Mouse (Mus musculus): Measurements from ENCODE around the gene Kif14. TPM values are rescaled to one million over a fixed set of nuclear protein-coding genes. Genes with fewer than 3 reads are reported as not detected.

The Kif14 gene
- total and polyA plus RNA-seq, 3 experiments = 5.5 to 12.0 (median 7.8) TPM

GRCm38 (mm10) chr1:136444555-136445255, 21.4 kb upstream of the Kif14 start:
- dilution Hi-C loops (cut with MboI; ENCODE audit: extremely low pct_ligation_motif_present, extremely low pct_unique_long_range_greater_than_20kb, low sequenced_read_pairs) (no loop called here), in situ Hi-C loops (cut with MboI; ENCODE audit: low pct_ligation_motif_present, low pct_unique_long_range_greater_than_20kb, low sequenced_read_pairs) (no loop called here)
- no peak for DNase-seq (ENCODE audit: extremely low read depth)
- H3K27ac ChIP-seq (ENCODE audit: insufficient read depth, low read depth) = no peak overlapping the region
- no peaks in the 10 kb centered on the region for H3K9me3 ChIP-seq (replicated peaks; ENCODE audit: low read length)
- H3K4me3 ChIP-seq (replicated peaks in 1 of 3; ENCODE audit: low read depth in 2 of 3, low read length in 2 of 3, poor library complexity in 1 of 3) = no peak overlapping the region
- peak overlapping the region; percentile 44; the same call in 1 of the 2 replicates for H3K4me2 ChIP-seq (ENCODE audit: insufficient read depth, low read depth, poor library complexity, severe bottlenecking)
- no peaks in the 10 kb centered on the region for H3K27me3 ChIP-seq (replicated peaks)
- H3K79me2 ChIP-seq (replicated peaks; ENCODE audit: control insufficient read depth, extremely low read depth, insufficient read depth, poor library complexity, severe bottlenecking) = no peaks in the 10 kb centered on the region
- H3K36me3 ChIP-seq (replicated peaks in 1 of 2; ENCODE audit: control insufficient read depth in 1 of 2, insufficient read depth in 1 of 2, low read length in 1 of 2) = peaks cover 0 to 4% of the 10 kb centered on the region in 2 experiments
- H3K9ac ChIP-seq (ENCODE audit: insufficient read depth, low read depth) = no peak overlapping the region; the same call in 1 of the 2 replicates
- TF ChIP-seq EP300 (IDR thresholded peaks at IDR 0.05; ENCODE audit: low read length) = no peak
- no peak for TF ChIP-seq GABPA (IDR thresholded peaks at IDR 0.05; ENCODE audit: insufficient replicate concordance, low read depth, low read length)
- TF ChIP-seq USF2 (conservative IDR thresholded peaks at IDR 0.05; ENCODE audit: low read depth, low read length) = no peak
- no peak for TF ChIP-seq E2F4 (IDR thresholded peaks at IDR 0.05; ENCODE audit: insufficient replicate concordance, low read depth, low read length)
- peaks cover 6 to 11% of the 10 kb centered on the region in 2 experiments for H3K4me1 ChIP-seq (ENCODE audit: control insufficient read depth in 1 of 2, insufficient read depth in 2 of 2)

GRCm38 (mm10) chr1:136446933-136447332, 19.2 kb upstream of the Kif14 start:
- in situ Hi-C loops (cut with MboI; ENCODE audit: low pct_ligation_motif_present, low pct_unique_long_range_greater_than_20kb, low sequenced_read_pairs) = no loop called here
- no peaks in the 10 kb centered on the region for H3K27me3 ChIP-seq (replicated peaks)
- H3K27ac ChIP-seq (ENCODE audit: insufficient read depth, low read depth) = no peak overlapping the region

GRCm38 (mm10) chr1:136447338-136447737, 18.8 kb upstream of the Kif14 start:
- Histone ChIP-seq H3K9me3 (replicated peaks; ENCODE audit: low read length) (no peaks in the 10 kb centered on the region), H3K4me3 (replicated peaks in 1 of 3; ENCODE audit: low read depth in 2 of 3, low read length in 2 of 3, poor library complexity in 1 of 3) (no peak overlapping the region), H3K4me1 (ENCODE audit: control insufficient read depth in 1 of 2, insufficient read depth in 2 of 2) (peaks cover 6 to 12% of the 10 kb centered on the region in 2 experiments), H3K9ac (ENCODE audit: insufficient read depth, low read depth) (no peak overlapping the region), H3K27ac (ENCODE audit: insufficient read depth, low read depth) (no peak overlapping the region), H3K27me3 (replicated peaks) (no peaks in the 10 kb centered on the region), H3K36me3 (replicated peaks in 1 of 2; ENCODE audit: control insufficient read depth in 1 of 2, insufficient read depth in 1 of 2, low read length in 1 of 2) (no peaks in the 10 kb centered on the region), H3K4me2 (ENCODE audit: insufficient read depth, low read depth, poor library complexity, severe bottlenecking) (no peak overlapping the region), H3K79me2 (replicated peaks; ENCODE audit: control insufficient read depth, extremely low read depth, insufficient read depth, poor library complexity, severe bottlenecking) (no peaks in the 10 kb centered on the region)
- in situ Hi-C loops (cut with MboI; ENCODE audit: low pct_ligation_motif_present, low pct_unique_long_range_greater_than_20kb, low sequenced_read_pairs) = no loop called here
- dilution Hi-C loops (cut with MboI; ENCODE audit: extremely low pct_ligation_motif_present, extremely low pct_unique_long_range_greater_than_20kb, low sequenced_read_pairs) = no loop called here
- DNase-seq (ENCODE audit: extremely low read depth) = no peak
- TF ChIP-seq RAD21 (IDR thresholded peaks at IDR 0.05; ENCODE audit: low read depth, low read length) = no peak

More at GRCm38 (mm10) chr1:136446933-136447332, 19.2 kb upstream of the Kif14 start:
- no peaks in the 10 kb centered on the region for H3K79me2 ChIP-seq (replicated peaks; ENCODE audit: control insufficient read depth, extremely low read depth, insufficient read depth, poor library complexity, severe bottlenecking)
- dilution Hi-C loops (cut with MboI; ENCODE audit: extremely low pct_ligation_motif_present, extremely low pct_unique_long_range_greater_than_20kb, low sequenced_read_pairs) = no loop called here
- H3K9me3 ChIP-seq (replicated peaks; ENCODE audit: low read length) = no peaks in the 10 kb centered on the region
- DNase-seq (ENCODE audit: extremely low read depth) = no peak
- H3K4me3 ChIP-seq (replicated peaks in 1 of 3; ENCODE audit: low read depth in 2 of 3, low read length in 2 of 3, poor library complexity in 1 of 3) = no peak overlapping the region
- no peak overlapping the region for H3K4me2 ChIP-seq (ENCODE audit: insufficient read depth, low read depth, poor library complexity, severe bottlenecking)
- no peaks in the 10 kb centered on the region for H3K36me3 ChIP-seq (replicated peaks in 1 of 2; ENCODE audit: control insufficient read depth in 1 of 2, insufficient read depth in 1 of 2, low read length in 1 of 2)
- TF ChIP-seq BHLHE40 (IDR thresholded peaks at IDR 0.05; ENCODE audit: low read depth, low read length) = no peak
- no peak for TF ChIP-seq ZC3H11A (IDR thresholded peaks at IDR 0.05; ENCODE audit: low read depth, low read length)
- TF ChIP-seq MAZ (IDR thresholded peaks at IDR 0.05; ENCODE audit: low read depth, low read length) = no peak
- TF ChIP-seq USF2 (conservative IDR thresholded peaks at IDR 0.05; ENCODE audit: low read depth, low read length) = no peak
- no peak for TF ChIP-seq ZMIZ1 (IDR thresholded peaks at IDR 0.05; ENCODE audit: low read depth, low read length)
- H3K4me1 ChIP-seq (ENCODE audit: control insufficient read depth in 1 of 2, insufficient read depth in 2 of 2) = peaks cover 6 to 12% of the 10 kb centered on the region in 2 experiments
- no peak overlapping the region for H3K9ac ChIP-seq (ENCODE audit: insufficient read depth, low read depth)
